In the genomic region with DNA sequence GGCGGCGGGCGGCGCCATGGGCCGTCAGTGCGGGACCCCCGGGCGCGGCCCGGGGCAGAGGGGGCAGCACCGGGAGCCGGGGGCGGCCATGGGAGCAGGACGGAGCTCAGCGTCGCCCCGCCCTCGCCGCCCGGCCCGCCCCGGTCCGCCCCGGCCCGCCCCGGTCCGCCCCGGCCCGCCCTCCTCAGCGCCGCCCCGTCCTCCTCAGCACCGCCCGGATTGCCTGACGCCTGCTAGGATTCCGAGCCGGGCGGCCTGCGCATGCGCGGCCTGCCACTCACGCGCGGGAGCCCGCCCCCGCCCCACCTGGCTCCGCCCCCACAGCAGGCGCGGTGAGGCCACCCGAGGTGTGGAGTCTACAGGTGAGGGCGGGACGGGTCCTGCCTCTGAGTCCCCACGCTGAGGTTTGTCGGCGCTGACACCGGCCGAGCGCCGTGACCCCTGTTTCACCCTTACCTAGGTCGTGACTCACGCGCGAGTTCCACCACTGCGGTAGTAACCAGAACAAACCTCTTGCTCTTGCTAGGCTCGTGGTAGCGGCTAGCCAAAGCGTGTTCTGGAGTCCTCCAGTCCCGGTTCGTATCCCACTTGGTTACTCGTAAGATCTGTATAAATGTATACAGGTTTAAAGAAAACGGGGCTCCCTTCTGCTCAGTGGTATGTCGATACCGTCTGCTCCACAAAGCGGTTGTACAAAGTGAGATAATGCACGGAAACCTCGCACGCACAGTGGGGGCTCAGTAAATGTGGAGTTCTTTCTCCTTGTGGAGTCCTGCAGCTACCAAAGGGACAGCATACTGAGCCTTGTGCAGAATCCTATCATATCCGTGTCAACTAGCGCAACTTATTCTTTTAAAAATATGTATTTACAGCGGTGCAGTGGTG, we compare ENCODE assay signal across 8 mouse cellular contexts. TPM values are rescaled to one million over a fixed set of nuclear protein-coding genes. Genes with fewer than 3 reads are reported as not detected.
DNase-seq lines count a peak whose midpoint lies in the region; ATAC-seq and TF ChIP-seq lines count a peak whose summit lies in the region.

A gene (minus strand): TSS at position 51 of the 885 bp plus-strand sequence.

- TF ChIP-seq CTCF in ES-Bruce4 (IDR thresholded peaks at IDR 0.05; ENCODE audit: low read depth, low read length), result no peak

- peak within 1 kb of the TSS; percentile 96 for H3K9ac ChIP-seq in ES-Bruce4 (ENCODE audit: low read depth, poor library complexity, severe bottlenecking)
- H3K9ac ChIP-seq in forebrain, embryonic 14.5 days (ENCODE audit: low read length), result peak within 1 kb of the TSS; percentile 76
- H3K9ac ChIP-seq in neural tube, embryonic 15.5 days (replicated peaks), result peak within 1 kb of the TSS; percentile 64

- H3K9me3 ChIP-seq in ES-Bruce4 (replicated peaks; ENCODE audit: control insufficient read depth, insufficient read depth, low read length, poor library complexity, severe bottlenecking), result no peaks in the 10 kb centered on the region
- no peaks in the 10 kb centered on the region for H3K9me3 ChIP-seq in forebrain, embryonic 14.5 days (replicated peaks; ENCODE audit: control insufficient read depth, low read length)
- H3K9me3 ChIP-seq in neural tube, embryonic 15.5 days (replicated peaks), result no peaks in the 10 kb centered on the region

- peak; percentile 49 for TF ChIP-seq POLR2A in ES-Bruce4 (IDR thresholded peaks at IDR 0.05; ENCODE audit: insufficient read depth, low read length)

- WGBS in forebrain, embryonic 14.5 days, result 5% methylated on average over 38 of the region's 80 CpGs
- WGBS in neural tube, embryonic 15.5 days, result 3% methylated on average over 45 of the region's 80 CpGs

- H3K27me3 ChIP-seq in ES-Bruce4 (ENCODE audit: control insufficient read depth, insufficient read depth, low read length, poor library complexity, severe bottlenecking), result no peaks in the 10 kb centered on the region
- H3K27me3 ChIP-seq in forebrain, embryonic 14.5 days (replicated peaks; ENCODE audit: control insufficient read depth, insufficient read depth, low read length), result no peaks in the 10 kb centered on the region
- 0 out of 2 replicates have a peak, but pooled peaks cover 3% of the 10 kb centered on the region for H3K27me3 ChIP-seq in neural tube, embryonic 15.5 days (replicated peaks)

- peak; percentile 95 for DNase-seq in forebrain, embryonic 14.5 days (ENCODE audit: low spot score)
- peak; percentile 95 to 98 for DNase-seq in heart, postnatal 14 days
- DNase-seq in layer of hippocampus, adult 11-12 months (ENCODE audit: low spot score), result peak; percentile 93
- peak; percentile 91 to 94 for DNase-seq in lung, adult 18-20 months
- DNase-seq in testis, postnatal 14 days (ENCODE audit: low spot score), result peak; percentile 92

- intact Hi-C loops in heart, postnatal 14 days (cut with DNase I), result loop anchor here (2.0 to 5.0 kb wide), 2 partner anchors 17 to 69 kb away; no protein-coding TSS in a partner anchor

- H3K4me3 ChIP-seq in ES-Bruce4 (ENCODE audit: low read depth, low read length), result peak within 1 kb of the TSS; percentile 98
- H3K4me3 ChIP-seq in forebrain, embryonic 14.5 days (ENCODE audit: low read depth, low read length), result peak within 1 kb of the TSS; percentile 77
- peak within 1 kb of the TSS; percentile 74 for H3K4me3 ChIP-seq in neural tube, embryonic 15.5 days (replicated peaks)

- no peak for TF ChIP-seq EP300 in ES-Bruce4 (IDR thresholded peaks at IDR 0.05; ENCODE audit: insufficient read depth, low read depth, low read length)

- ATAC-seq in cerebellum, adult (ENCODE audit: insufficient number of reproducible peaks, low FRiP score, low TSS enrichment), result peak; percentile 92
- ATAC-seq in forebrain, embryonic 14.5 days, result peak; percentile 97
- ATAC-seq in neural tube, embryonic 15.5 days (ENCODE audit: low FRiP score), result peak; percentile 98

- no peak within 1 kb of the TSS for H3K27ac ChIP-seq in ES-Bruce4 (ENCODE audit: insufficient read depth, low read length)
- H3K27ac ChIP-seq in forebrain, embryonic 14.5 days (ENCODE audit: low read depth, low read length), result no peak within 1 kb of the TSS
- H3K27ac ChIP-seq in neural tube, embryonic 15.5 days (replicated peaks), result peak within 1 kb of the TSS; percentile 68

- no peaks in the 10 kb centered on the region for H3K36me3 ChIP-seq in ES-Bruce4 (ENCODE audit: control insufficient read depth, insufficient read depth, low read length, poor library complexity, severe bottlenecking)
- H3K36me3 ChIP-seq in forebrain, embryonic 14.5 days (ENCODE audit: control insufficient read depth, insufficient read depth, low read length), result no peaks in the 10 kb centered on the region
- H3K36me3 ChIP-seq in neural tube, embryonic 15.5 days, result no peaks in the 10 kb centered on the region

- H3K4me1 ChIP-seq in ES-Bruce4 (ENCODE audit: control insufficient read depth, insufficient read depth, low read length), result peaks cover 3% of the 10 kb centered on the region
- peaks cover 5% of the 10 kb centered on the region for H3K4me1 ChIP-seq in forebrain, embryonic 14.5 days (ENCODE audit: control insufficient read depth, insufficient read depth, low read length)
- H3K4me1 ChIP-seq in neural tube, embryonic 15.5 days, result peaks cover 20% of the 10 kb centered on the region

- peak within 1 kb of the TSS; percentile 78 for H3K4me2 ChIP-seq in forebrain, embryonic 14.5 days (ENCODE audit: low read length)
- peak within 1 kb of the TSS; percentile 80 for H3K4me2 ChIP-seq in neural tube, embryonic 15.5 days

RNA-seq across cellular contexts. Expression of the gene that starts here (rescaled TPM):
- polyA plus RNA-seq in ES-Bruce4 (2011; ENCODE audit: insufficient read depth, insufficient read length, low read depth, missing spikeins), result 27.8 and 30.2 TPM in 2 replicates
- polyA plus RNA-seq in forebrain, embryonic 14.5 days (2014; fragmentation: Nextera tagmentation; extraction: Ambion mirVana), result 2.6 and 3.3 TPM in 2 replicates
- total RNA-seq in heart, postnatal 14 days (2021), result 10 to 100 TPM; 69.9 to 70.5 TPM
- polyA plus RNA-seq in neural tube, embryonic 15.5 days (2015; fragmentation: Nextera tagmentation; extraction: Ambion mirVana), result 5.7 and 10.2 TPM in 2 replicates
